Mouse (Mus musculus): ENCODE results near the gene Syn3.

The Syn3 gene

GRCm38 (mm10) chr10:86218984-86219383 is 279.7 kb downstream of the Syn3 start:
- DNase-seq (ENCODE audit: low spot score in 2 of 2): no peak

DNA sequence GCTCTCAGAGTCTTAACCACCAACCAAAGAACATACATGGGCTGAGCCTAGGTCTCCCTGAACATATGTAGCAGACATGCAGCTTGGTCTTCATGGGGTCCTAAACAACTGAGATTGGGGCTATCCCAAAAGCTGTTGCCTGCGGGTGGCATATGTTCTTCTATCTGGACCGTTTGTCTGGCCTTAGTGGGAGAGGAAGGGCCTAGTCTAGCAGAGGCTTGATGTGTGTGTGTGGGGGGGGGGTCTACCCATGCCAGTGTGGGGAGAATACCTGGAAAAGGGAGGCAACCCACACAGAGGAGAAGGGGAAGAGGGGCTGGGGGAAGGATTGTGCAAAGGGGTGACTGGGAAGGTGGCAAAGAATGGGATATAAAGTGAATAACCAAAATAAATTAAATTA is 281.9 kb downstream of the Syn3 start:
- DNase-seq (ENCODE audit: low spot score in 2 of 2): no peak

DNA sequence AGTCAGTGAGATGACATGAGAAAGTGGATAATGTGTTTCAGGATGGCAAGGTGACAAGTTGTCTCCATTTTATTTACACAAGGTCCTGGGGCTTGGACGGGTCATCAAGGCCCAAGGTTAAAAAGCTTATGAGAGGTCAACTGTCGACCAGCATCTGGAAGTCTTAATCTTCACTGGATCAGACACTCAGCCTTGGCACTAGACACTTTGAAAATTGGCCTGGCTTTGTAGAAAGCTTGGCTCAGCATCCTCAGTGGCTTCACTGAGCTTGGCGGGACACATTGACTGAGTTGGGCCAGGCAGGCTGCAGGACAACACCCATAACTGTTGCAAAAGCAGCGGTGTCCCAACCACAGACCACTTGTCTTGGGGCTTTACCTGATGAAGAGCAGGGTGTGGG is 286.6 kb downstream of the Syn3 start:
- no peak for DNase-seq (ENCODE audit: low spot score in 2 of 2)

GRCm38 (mm10) chr10:86203915-86204314 is 294.8 kb downstream of the Syn3 start:
- peak in 1 of 2 experiments; percentile 41 for DNase-seq (ENCODE audit: low spot score in 2 of 2)

GRCm38 (mm10) chr10:86203175-86203574 is 295.5 kb downstream of the Syn3 start:
- no peak for DNase-seq (ENCODE audit: low spot score in 2 of 2)

DNA sequence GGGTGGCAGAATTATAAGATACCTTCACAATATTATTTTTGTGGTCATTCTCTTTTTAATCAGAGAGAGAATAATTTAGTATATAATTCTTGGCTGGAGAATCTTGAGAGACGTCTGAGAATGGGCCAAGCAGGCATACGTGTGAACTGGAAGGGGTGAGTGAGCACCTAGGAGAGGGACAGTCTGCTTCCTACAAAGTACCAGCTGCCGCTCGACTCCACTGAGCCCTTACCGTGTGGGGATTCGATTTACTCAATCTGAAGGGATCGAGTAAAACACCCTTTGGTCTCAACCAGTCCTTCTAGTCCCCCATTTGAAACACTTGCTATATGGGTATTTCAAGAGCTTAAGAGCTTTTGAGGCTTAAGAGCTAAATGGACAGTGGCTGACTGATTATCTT is 296.9 kb downstream of the Syn3 start:
- DNase-seq (ENCODE audit: low spot score in 2 of 2): no peak

DNA sequence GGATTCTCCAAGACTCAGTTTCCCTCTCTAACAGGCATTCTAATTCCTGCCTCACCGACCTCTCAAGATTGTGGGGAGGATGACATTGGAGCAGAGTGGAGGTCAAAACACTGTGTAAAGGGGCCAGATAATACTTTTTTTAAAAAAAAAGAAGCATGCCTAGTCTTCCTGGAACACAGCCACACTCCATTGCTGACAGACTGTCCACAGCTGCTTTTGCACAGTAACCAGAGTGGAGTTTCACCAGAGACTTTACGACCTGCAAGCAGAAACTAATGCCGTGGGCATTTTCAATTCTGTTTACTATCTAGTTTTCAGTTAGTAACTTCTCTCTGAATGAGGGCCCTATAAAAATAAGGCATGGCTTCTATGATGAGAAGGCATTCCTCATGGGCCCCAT is 297.7 kb downstream of the Syn3 start:
- no peak for DNase-seq (ENCODE audit: low spot score in 2 of 2)

GRCm38 (mm10) chr10:86196414-86197025 is 302.2 kb downstream of the Syn3 start:
- DNase-seq (ENCODE audit: low spot score in 2 of 2): no peak

- DNase-seq (ENCODE audit: low spot score in 2 of 2): no peak
These were observed 304.0 kb downstream of the Syn3 start for GRCm38 (mm10) chr10:86194722-86195121.

DNA sequence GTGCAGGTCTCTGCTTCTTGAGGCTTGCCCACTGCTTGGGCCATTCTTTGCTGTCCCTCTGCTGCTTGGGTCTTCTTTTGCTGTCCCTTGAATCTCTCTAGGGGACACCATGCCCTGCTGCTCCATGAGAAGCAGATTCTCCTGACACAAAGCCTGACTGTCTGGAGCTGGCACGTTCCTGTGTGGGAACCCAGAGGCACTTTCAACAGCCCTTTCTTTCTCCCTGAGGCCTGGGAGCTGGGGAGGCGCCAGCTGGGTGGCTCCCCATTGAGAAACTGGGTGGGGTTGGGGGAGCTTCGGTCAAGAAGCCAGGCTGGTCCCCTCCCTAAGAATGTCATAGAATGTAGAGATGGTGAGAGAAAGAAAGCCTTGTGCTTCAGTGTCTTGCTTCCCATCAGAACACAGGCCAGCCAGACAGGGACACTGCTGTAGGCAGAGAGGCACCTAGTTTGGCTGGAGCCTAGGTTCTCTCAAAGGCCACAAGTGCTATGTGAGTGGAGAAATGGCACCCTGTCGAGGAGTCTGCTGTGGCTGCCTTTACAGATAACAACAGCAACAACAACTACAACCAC is 304.7 kb downstream of the Syn3 start:
- DNase-seq (ENCODE audit: low spot score in 2 of 2): peak; percentile 60 to 68

DNA sequence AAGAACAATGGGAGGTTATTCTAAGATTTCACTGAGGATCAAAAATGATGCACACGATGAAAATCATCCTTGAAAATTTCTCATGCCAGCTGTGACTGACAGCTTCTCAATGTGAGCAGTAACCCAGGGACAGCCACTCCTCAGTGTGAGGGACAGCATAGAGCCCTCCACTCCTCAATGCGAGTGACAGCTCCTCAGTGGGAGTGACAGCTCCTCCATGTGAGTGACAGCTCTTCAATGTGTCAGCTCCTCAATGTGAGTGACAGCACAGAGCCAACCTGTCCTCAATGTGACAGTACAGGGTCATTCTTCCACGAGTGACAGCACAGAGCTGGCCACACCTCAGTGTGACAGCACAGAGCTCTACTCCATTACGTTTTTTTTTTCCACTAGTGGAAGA is 310.1 kb downstream of the Syn3 start:
- DNase-seq (ENCODE audit: low spot score in 2 of 2): no peak

DNA sequence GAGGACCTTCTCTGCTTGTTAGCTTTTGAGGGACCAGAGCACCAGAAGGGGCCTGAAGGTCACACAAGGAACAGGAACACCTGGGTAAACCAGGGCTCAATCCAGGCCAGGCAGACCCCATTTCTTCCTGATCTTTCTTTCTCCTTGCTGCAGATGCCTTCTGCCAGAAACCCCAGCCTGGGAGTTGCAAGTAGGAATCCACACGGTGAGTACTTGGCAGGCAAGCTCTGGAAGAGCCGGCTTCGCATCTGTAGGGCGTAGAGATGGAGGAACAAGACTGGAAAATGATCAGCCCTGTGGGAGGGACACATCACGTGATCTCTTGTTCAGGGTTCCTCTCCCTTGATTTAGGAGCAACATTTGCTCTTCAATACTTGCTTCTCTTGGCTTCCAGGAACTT is 310.8 kb downstream of the Syn3 start:
- DNase-seq (ENCODE audit: low spot score in 2 of 2): no peak

DNA sequence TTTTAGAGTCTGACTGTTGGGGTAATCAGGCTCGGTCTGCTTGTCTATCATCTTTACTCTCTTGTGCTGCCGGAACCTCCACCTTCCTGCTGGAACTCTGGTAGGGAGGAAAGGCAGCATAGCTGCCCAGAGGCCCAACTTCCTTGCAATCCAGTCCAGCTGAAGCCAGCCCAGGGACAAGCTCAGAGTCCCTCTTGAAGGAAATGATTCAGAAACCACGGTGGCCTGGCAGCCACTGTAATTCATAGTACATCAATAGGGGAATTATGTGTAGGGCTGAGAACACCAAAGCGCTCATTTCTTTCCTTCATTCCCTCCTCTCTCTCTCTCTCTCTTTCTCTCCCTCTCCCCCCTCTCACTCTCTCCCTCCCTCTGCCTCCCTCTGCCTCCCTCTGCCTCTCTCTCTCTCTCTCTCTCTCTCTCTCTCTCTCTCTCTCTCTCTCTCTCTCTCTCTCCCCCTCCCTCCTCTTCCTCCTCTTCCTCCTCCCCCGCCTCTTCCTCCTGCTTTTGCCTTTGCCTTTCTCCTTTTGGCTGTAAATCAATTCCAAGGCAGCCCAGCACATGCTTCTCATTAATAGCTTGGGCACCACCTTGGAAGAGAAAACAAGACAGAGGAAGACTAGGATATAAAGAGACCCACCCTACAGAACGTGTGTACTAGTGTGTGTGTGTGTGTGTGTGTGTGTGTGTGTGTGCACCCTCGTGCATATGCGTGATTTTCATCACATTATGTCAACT is 315.4 kb downstream of the Syn3 start:
- DNase-seq (ENCODE audit: low spot score in 2 of 2): no peak

GRCm38 (mm10) chr10:86182183-86182805 is 316.4 kb downstream of the Syn3 start:
- DNase-seq (ENCODE audit: low spot score in 2 of 2): peak; percentile 46 to 56

DNA sequence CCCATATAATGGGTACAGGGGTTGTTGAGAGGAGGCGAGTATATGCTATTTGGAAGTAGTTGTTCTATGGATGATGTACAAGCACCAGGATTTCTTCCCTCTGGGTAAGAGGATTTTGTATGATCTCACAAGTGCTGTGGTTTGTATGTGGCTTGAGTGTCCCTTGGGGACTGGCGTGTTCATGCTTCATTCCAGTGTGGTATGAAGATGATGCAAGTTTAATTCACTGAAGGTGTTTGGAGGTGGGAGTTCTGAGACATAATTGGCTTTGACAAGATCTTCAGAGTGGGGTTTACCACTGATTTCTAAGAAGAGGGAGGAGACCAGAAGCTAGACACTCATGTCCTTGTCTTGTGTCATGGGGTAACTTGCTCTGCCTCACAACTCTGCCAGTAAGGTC is 322.3 kb downstream of the Syn3 start:
- no peak for DNase-seq (ENCODE audit: low spot score in 2 of 2)

DNA sequence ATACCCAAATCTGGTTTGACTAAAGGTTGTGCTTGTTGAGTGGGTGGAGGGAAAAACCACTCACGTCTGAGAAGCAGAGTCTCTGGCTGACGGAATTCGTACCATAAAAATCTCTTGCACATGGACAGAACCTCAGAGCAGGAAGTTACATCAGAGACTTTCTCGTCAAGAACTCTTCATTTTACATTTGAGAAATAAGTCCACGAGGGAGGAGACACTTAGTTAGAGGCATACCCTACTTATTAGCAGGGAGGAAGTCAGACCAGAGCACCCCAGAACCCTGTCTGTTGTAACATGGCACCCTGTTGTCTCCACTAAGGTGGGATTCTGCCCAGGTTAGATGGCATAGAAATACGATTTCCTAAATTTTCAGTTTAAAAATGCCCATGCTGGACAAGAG is 324.7 kb downstream of the Syn3 start:
- DNase-seq (ENCODE audit: low spot score in 2 of 2): no peak

DNA sequence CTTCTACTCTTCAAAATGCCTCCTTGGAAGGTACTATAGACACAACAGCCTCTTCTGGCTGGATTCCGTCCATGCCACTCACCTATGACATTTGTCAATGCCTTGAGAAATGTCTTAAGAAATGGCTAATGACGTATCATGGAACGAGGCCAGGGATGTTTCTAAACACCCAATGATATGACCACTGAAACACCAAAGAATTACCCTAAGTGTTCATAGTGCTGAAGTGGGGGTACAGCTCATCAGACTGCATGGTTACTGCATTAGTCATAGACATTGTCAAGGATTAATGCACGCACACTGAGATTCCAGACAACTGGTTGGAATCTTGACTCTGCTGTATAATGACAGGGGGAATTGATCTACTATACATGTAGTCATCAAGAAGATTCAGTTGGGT is 325.4 kb downstream of the Syn3 start:
- DNase-seq (ENCODE audit: low spot score in 2 of 2): no peak

DNA sequence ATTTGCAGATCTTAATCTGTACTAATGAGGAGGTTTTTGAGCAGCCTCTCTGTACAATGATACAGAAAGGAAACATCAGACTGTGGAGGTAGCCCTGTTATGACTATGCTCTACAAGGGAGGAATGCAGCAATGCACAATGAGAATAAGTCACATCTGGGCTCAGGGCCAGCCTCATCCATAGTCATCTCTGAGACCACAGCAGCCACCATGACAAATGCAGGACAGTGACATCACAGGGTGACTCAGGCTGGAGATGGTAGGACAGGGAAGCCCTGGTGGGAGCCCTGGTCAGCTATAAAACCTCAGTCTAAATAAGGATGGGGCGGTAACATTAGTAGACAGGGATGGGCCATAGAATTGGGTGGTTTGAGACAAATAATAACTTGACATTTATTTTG is 327.4 kb downstream of the Syn3 start:
- DNase-seq (ENCODE audit: low spot score in 2 of 2): no peak

GRCm38 (mm10) chr10:86168084-86168483 is 330.6 kb downstream of the Syn3 start:
- DNase-seq (ENCODE audit: low spot score in 2 of 2): no peak

- peak; percentile 42 to 56 for DNase-seq (ENCODE audit: low spot score in 2 of 2)
These were observed 331.8 kb downstream of the Syn3 start for GRCm38 (mm10) chr10:86166854-86167268.

GRCm38 (mm10) chr10:86164098-86164497 is 334.6 kb downstream of the Syn3 start:
- no peak for DNase-seq (ENCODE audit: low spot score in 2 of 2)

DNA sequence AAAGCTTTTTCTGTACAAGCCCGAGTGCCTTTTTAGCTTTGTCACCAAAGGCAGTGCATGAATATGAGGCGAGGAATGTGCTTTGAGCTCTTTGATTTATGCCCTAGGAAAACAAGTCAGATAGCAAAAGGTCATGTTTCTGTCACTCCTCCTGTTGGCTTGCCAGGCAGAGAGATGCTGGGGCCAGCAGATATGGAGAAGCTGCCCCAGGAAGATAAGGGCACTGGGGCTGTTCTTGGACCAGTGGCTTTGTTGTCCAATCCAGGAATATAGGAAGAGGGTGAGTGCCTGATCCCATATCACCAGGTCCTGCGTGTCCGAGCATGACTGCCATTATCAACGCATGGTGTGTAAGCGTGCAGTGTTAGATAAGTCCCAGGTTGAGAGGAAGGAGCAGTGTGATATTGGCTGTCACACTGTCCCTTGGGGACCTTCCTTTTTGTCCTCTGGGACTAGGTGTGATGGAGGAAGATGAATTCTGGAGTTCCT is 336.9 kb downstream of the Syn3 start:
- DNase-seq (ENCODE audit: low spot score in 2 of 2): no peak

Data from right cerebral cortex, postnatal 10 days (tissue).